Mouse (Mus musculus) spleen, adult 2 months (tissue): Measurements from ENCODE around the gene Acacb.

ENCODE experiments used
- CTCF ChIP-seq: fragments of 200-500 bp; IDR thresholded peaks from 2 replicates; pipeline ENCODE4 v1.5.1; 2011; ENCODE audit warnings: mild to moderate bottlenecking, inconsistent platforms; ENCODE audit not compliant: insufficient read depth, insufficient read length, insufficient replicate concordance; ENCODE audit errors: extremely low read depth
- POLR2A ChIP-seq: fragments of 200-500 bp; IDR thresholded peaks from 2 replicates; pipeline ENCODE4 v1.6.1; 2011; ENCODE audit warnings: low read depth, low read length, inconsistent platforms

DNA sequence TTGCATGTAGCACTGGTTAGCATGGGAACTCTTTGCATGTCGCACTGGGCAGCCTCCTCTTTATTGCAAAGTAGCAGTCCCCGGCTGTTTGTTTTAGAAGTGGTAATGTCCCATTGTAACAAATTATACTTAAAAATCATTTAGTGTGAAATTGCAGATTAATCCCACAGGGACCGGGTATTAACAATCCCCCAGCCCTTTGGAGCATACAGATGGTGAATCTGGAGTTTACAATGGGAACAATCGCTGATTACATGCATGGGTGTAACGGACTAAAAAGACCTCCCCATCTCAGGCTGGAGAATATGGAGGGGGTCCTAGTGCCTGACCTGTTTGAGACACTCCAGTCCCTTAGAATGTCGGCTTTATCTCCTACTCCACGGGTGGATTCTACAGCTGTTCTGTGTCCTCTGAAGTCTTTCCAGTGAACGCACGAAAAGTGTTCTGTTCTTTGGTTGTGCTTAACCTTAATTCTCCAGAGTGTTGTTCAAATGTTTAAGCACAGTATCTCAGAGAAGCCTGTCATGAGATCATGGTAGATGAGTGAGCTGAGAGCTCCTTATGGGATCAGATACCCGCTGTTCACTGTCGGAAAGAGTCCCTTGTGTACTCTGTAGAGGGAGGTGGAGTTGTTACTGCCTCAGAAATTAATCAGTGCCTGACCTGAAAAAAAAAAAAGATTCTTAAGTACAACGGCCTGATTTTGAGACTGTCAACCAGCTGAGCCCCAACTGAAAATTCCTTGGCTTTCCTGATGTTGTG lies 133.2 kb downstream of the Acacb start:
- TF ChIP-seq CTCF (no peak), POLR2A (no peak)
